Mouse (Mus musculus): Measurements from ENCODE around the gene 2610507B11Rik.
A peak's percentile ranks its signal among the peaks of the same experiment; 100 is the strongest.

DNA sequence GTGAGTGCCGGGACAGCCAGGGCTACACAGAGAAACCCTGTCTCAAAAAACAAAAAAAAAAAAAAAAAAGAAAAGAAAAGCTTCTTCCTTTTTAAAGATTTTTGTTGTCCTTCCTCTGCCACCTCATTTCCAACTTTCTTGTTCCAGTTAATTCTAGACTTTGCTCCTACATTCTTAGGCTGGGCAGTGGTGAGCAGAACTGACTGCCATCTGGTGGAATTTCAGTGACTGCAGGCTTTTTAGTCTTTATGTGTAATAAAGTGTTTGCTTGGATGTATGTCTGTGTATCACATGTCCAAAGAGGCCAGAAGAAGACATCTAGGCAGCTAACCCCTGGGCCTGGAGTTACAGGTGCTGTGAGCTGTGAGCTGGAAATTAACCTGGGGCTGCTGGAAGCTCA lies 4.9 kb upstream of the 2610507B11Rik start:
- TF ChIP-seq CTCF (IDR thresholded peaks at IDR 0.05) (peak; percentile 49), EP300 (IDR thresholded peaks at IDR 0.05) (no peak)
